18 mouse cellular contexts compared by ENCODE assay signal in the genomic region with DNA sequence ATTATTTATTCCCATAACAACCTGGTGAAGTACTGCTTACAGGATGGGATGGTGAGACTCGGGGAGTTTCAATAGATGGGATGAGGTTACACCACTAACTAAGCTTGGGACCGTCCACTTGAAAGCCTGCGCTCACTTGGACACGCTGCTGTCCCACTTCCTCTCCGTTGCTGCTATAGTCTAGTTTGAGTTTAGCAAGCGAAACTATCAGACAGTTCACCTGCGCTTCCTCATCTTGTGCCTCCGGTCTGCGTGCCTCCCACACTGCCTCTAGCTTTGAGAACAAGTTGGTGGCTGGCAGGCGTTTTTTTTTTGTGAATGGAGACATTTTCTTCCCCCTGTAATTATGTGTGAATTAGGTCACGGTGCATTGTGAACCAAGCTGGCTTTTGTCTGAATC.
DNase-seq lines count a peak whose midpoint lies in the region; ATAC-seq lines count a peak whose summit lies in the region.
"Had no signal": no experiment of that assay in that cellular context is flagged by ENCODE, and none has a peak within 500 bp of the region (broad histone marks: within the 10 kb centered on the region; RNA-seq: fewer than 3 reads in every experiment).

No protein-coding gene starts in this region.

- H3K4me3 ChIP-seq in midbrain, embryonic 11.5 days (ENCODE audit: low read depth, low read length) = no peak overlapping the region
- H3K4me3 ChIP-seq: embryonic facial prominence, embryonic 12.5 days; forebrain, embryonic 12.5 days; heart, adult 2 months; heart, embryonic 12.5 days; hindbrain, embryonic 10.5 days had no signal

- H3K9ac ChIP-seq in midbrain, embryonic 11.5 days (ENCODE audit: low read length) = no peak overlapping the region
- H3K9ac ChIP-seq: embryonic facial prominence, embryonic 12.5 days; forebrain, embryonic 12.5 days; heart, embryonic 12.5 days; hindbrain, embryonic 14.5 days had no signal

- DNase-seq in spleen, postnatal 36 days (ENCODE audit: low spot score in 2 of 2) = peak; percentile 51 to 52
- DNase-seq in spleen, postnatal 14 days (ENCODE audit: low spot score in 2 of 2) = no peak
- DNase-seq in midbrain, embryonic 11.5 days (ENCODE audit: low spot score, missing footprints) = no peak
- DNase-seq in left cerebral cortex, adult 8-10 months (ENCODE audit: low spot score in 2 of 2) = no peak
- DNase-seq: adrenal gland, postnatal 14 days; cerebellum, adult 2 months; cerebellum, postnatal 14 days; gastrocnemius, postnatal 10 days; heart, adult 2 months had no signal

- no peaks in the 10 kb centered on the region for H3K27me3 ChIP-seq in midbrain, embryonic 11.5 days (ENCODE audit: control insufficient read depth, insufficient read depth, low read length)
- H3K27me3 ChIP-seq: forebrain, embryonic 12.5 days; heart, embryonic 12.5 days had no signal

- H3K36me3 ChIP-seq in midbrain, embryonic 11.5 days (ENCODE audit: control insufficient read depth, insufficient read depth, low read length) = no peaks in the 10 kb centered on the region
- H3K36me3 ChIP-seq: embryonic facial prominence, embryonic 12.5 days; forebrain, embryonic 12.5 days; heart, embryonic 12.5 days; hindbrain, embryonic 10.5 days had no signal

- no peaks in the 10 kb centered on the region for H3K9me3 ChIP-seq in midbrain, embryonic 11.5 days (ENCODE audit: control insufficient read depth, low read length)
- H3K9me3 ChIP-seq: embryonic facial prominence, embryonic 12.5 days; forebrain, embryonic 12.5 days; heart, embryonic 12.5 days; hindbrain, embryonic 10.5 days had no signal

- no peak overlapping the region for H3K4me2 ChIP-seq in midbrain, embryonic 11.5 days
- H3K4me2 ChIP-seq: embryonic facial prominence, embryonic 12.5 days; forebrain, embryonic 12.5 days; heart, embryonic 12.5 days; hindbrain, embryonic 14.5 days had no signal

- 68% methylated on average over 11 of the region's 11 CpGs for WGBS in midbrain, embryonic 11.5 days

- no peak overlapping the region for H3K27ac ChIP-seq in midbrain, embryonic 11.5 days (ENCODE audit: low read depth, low read length)
- H3K27ac ChIP-seq: embryonic facial prominence, embryonic 12.5 days; forebrain, embryonic 12.5 days; heart, adult 2 months; hindbrain, embryonic 10.5 days; hindbrain, embryonic 14.5 days had no signal

- H3K4me1 ChIP-seq in midbrain, embryonic 11.5 days (ENCODE audit: control insufficient read depth, insufficient read depth, low read length) = peaks cover 10% of the 10 kb centered on the region

- peak; percentile 58 for ATAC-seq in common myeloid progenitor, adult 5-6 weeks (replicated peaks; ENCODE audit: low read depth, poor library complexity, severe bottlenecking)
- ATAC-seq in monocyte, adult 5-6 weeks (replicated peaks; ENCODE audit: insufficient number of reproducible peaks, low FRiP score, low TSS enrichment, poor library complexity, severe bottlenecking) = 0 out of 2 replicates have a peak, but pooled peaks have one; percentile 28
- ATAC-seq in midbrain, embryonic 11.5 days (ENCODE audit: low FRiP score) = no peak
- ATAC-seq: CD4-positive, CD25-positive, alpha-beta regulatory T cell, adult 4 months; forebrain, embryonic 16.5 days had no signal

Comparison
In these comparisons a context has a peak if more than half of its experiments do, and no peak if none do; other contexts are left out.
1. DNase-seq: peak in spleen, postnatal 36 days (2 of 2); none in spleen, postnatal 14 days (0 of 2), midbrain, embryonic 11.5 days (single experiment) and left cerebral cortex, adult 8-10 months (0 of 2).